Mouse (Mus musculus): ENCODE measurements around the gene Zfp157. TPM values are rescaled to one million over a fixed set of nuclear protein-coding genes. Genes with fewer than 3 reads are reported as not detected.
"Not testable (repeated sequence)": the region's sequence is repeated elsewhere in the genome, so short reads cannot be mapped to it uniquely, and the experiment has no call there.

Gene Zfp157
- total RNA-seq (2022), result 10 to 100 TPM; 20.6 to 23.6 (median 20.8) TPM

DNA sequence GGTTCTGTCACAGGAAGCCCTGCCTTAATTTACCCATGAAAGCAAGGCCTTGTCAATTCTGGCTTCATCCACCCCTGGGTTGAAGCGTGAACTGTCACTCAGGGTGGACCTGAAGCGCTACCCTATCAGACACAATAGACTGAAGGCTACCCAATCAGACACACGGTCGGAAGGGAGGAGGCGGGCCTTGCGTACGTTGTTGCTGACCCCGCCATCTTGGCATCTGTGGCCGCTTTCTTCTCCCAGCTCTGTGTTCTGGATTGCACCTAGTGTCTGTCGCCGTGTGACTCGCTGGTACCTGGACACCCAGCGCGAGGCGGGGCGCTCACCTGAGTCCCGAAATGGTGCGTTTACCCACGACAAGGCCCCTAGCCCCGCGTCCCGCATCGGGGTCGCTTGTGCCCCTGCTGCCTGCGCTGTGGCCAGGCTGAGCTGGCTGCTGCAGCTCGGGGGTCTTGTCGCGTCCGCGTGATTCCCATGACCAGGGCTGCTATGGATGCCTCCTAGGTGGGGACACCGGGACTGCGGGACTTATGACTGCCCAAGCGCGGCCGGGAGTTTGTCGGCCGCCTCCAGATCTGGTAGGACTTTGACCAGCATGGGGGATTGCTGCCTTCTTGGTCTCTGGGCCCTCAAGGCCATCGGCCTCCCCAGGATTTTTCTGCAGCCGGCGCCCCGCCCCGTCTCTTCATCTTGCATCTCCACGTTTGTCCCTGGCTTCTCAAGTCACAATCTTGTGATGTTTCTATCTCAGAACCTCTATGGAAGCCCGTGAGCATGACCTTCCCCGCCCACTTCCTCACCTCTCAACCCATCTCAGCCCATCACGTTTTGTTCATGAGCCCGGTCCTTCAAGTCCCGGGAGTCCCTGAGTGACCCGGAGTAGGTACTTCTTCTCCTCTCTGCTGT, at the start of gene Zfp157:
Gene Zfp157, plus strand, starts transcription at position 183 of the 909 bp plus-strand sequence.
- DNase-seq (ENCODE audit: low spot score in 2 of 2), result peak; percentile 80 to 95

DNA sequence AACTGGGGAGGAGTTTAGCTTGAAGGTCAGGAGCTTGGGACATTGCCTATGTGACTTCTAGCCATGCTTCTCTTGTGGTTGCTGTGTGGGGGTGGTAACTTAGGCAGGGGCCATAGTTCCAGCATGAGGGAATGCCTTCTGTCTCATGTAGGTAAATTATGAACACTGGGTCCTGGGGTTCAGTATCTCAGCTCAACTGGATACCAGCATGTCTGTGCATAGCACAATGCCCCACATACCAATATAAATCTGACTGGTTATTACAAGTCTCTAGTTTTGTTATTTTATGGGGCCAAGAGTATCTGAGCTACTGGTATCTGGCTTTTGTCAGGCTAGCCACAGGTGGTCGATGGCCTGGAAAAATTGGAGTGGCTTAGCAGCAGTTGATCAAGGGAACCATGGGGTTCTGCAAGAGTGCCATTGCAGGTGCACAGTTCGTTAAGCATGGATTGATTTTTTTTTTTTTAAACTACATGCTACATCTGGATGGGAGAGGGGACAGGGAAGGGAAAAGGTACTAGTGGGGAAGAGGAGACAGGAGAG, 43.4 kb upstream of the Zfp157 start:
- no peak for DNase-seq (ENCODE audit: low spot score in 2 of 2)

DNA sequence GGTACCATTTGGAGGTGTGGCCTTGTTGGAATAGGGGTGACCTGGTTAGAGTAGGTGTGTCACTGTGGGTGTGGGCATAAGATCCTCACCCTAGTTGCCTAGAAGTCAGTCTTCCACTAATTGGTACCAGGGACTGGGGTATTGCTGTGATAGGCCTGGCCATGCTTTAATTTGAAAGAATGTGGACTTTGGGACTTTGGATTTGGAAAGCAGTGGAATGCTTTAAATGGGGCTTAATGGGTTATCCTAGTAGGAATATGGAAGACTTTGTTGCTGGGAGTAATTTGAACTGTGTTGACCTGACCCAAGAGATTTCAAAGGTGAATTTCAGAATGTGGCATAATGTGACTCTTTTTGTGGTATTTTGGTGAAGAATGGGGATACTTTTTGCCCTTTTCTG, 40.8 kb upstream of the Zfp157 start:
- not testable (repeated sequence) for DNase-seq (ENCODE audit: low spot score in 2 of 2)

DNA sequence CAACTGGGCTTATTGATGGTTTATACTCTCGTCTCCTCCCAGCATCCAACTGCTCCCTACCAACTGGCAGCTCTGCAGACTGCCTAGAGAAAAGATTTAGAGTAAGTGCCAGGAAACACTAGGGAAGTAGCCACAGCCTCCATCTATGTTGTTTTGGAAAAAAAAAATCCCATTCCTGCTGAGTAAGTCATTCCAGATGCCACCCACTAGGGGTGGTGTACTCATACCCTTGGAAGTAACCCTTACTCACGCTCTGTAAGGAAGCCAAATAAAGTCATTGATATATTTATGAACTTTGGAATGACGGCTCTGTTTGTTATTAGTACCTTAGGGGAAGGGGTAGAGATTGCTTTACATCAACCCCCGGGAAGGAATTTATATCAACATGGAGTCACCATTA, 17.1 kb downstream of the Zfp157 start:
- no peak for DNase-seq (ENCODE audit: low spot score in 2 of 2)

DNA sequence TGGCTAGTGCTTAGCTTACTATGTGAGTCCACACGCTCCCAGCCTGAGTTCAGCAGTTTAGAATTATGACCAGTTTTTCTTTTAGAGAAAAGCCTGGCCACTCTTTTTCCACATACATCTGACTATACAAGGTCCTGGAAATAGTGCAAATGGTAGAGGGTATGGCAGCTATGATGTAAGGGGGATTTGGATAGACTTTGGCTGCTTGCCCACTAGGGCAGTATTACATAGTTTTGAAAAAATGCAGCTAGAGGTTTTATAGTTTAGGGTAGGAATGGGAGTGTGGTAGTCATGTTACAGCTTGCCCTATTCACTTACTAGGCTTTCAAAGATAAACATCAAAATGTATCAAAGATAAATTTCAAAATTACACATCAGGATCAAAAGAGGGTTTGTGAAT, 17.8 kb downstream of the Zfp157 start:
- no peak for DNase-seq (ENCODE audit: low spot score in 2 of 2)

DNA sequence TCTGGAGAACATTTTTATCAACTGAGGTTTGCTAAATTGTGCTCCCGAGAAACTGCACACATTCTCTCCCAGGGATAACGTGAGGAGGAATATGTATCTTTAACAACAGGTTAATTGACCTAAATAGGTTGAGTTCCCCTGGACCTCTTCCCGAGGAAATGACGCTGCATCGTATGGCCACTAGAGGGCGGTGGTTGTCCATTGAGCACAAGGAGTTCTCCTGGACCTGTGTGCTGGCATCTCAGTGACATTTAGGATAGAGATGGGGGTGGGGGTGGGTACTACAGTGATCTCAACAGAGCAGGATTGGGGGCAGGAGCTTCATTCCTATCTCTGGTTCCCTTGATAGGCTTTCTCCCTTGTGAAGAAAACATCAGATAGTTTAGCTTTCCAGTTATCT, 32.3 kb downstream of the Zfp157 start:
- DNase-seq (ENCODE audit: low spot score in 2 of 2), result no peak

DNA sequence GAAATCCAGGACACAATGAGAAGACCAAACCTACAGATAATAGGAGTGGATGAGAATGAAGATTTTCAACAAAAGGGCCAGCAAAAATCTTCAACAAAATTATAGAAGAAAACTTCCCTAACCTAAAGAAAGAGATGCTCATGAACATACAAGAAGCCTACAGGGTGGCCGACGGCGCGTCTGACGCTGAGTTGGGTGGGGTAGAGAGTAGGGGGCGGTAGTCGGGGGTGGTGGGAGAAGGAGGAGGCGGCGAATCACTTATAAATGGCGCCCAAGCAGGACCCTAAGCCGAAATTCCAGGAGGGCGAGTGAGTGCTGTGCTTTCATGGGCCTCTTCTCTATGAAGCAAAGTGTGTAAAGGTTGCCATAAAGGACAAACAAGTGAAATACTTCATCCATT, 63.3 kb downstream of the Zfp157 start:
- not testable (repeated sequence) for DNase-seq (ENCODE audit: low spot score in 2 of 2)

Other genes with a start within 250 kb of the Zfp157 start
- gene Mblac1, start 247.2 kb upstream of the Zfp157 start, total RNA-seq (2022), result 1 to 10 TPM; 7.4 to 9.1 (median 8.5) TPM
- under 1 TPM in 3 of 4 experiments, not detected in 1; 0.19 to 0.23 (median 0.22) TPM for gene Nxpe5, start 215.6 kb upstream of the Zfp157 start, total RNA-seq (2022)
- gene Lamtor4, start 186.0 kb upstream of the Zfp157 start, total RNA-seq (2022), result 10 to 100 TPM; 50.8 to 61.6 (median 55.1) TPM
- 10 to 100 TPM; 60.5 to 70.0 (median 66.1) TPM for gene BC037034, start 177.4 kb upstream of the Zfp157 start, total RNA-seq (2022)
- 1 to 10 TPM; 2.8 to 5.2 (median 3.9) TPM for gene Gal3st4, start 168.6 kb upstream of the Zfp157 start, total RNA-seq (2022)
- not detected for gene Gm43720, start 161.5 kb upstream of the Zfp157 start, total RNA-seq (2022)
- gene Gpc2, start 161.5 kb upstream of the Zfp157 start, total RNA-seq (2022), result 1 to 10 TPM in 3 of 4 experiments, under 1 TPM in 1; 0.94 to 1.7 (median 1.3) TPM
- gene Stag3, start 161.2 kb upstream of the Zfp157 start, total RNA-seq (2022), result 1 to 10 TPM in 2 of 4 experiments, under 1 TPM in 2; 0.36 to 1.2 (median 0.89) TPM
- 1 to 10 TPM in 1 of 4 experiments, under 1 TPM in 3; 0.34 to 1.1 (median 0.59) TPM for gene Pvrig, start 99.5 kb upstream of the Zfp157 start, total RNA-seq (2022)
- gene 1700123K08Rik, start 123.2 kb downstream of the Zfp157 start, total RNA-seq (2022), result under 1 TPM in 1 of 4 experiments, not detected in 3; 0.37 TPM
- gene Zfp68, start 178.3 kb downstream of the Zfp157 start, total RNA-seq (2022), result 10 to 100 TPM; 27.2 to 32.5 (median 31.5) TPM
- gene A430033K04Rik, start 181.4 kb downstream of the Zfp157 start, total RNA-seq (2022), result 10 to 100 TPM; 16.0 to 18.4 (median 17.2) TPM

Measured in left cerebral cortex, adult 8-10 months (tissue).